Mouse (Mus musculus) midbrain, embryonic 12.5 days (tissue): Measurements from ENCODE around the gene Vamp8. TPM values are rescaled to one million over a fixed set of nuclear protein-coding genes. Genes with fewer than 3 reads are reported as not detected.

Source experiments
- ATAC-seq: fragments of 200-750 bp; cut with Nextera tagmentation; 2 replicates; pipeline ENCODE4 v1.8.0; 2017; ENCODE audit warnings: low read depth, moderate TSS enrichment, moderate library complexity; ENCODE audit not compliant: low FRiP score
- H3K27ac ChIP-seq: fragments of 300-500 bp; sonication (generic); replicated peaks from 2 replicates; pipeline ENCODE4 v1.5.1; 2016; ENCODE audit warnings: mild to moderate bottlenecking
- H3K27me3 ChIP-seq: fragments of 300-500 bp; sonication (generic); 2 replicates; pipeline ENCODE4 v1.6.1; 2016; ENCODE audit warnings: mild to moderate bottlenecking
- H3K36me3 ChIP-seq: fragments of 300-500 bp; sonication (generic); 2 replicates; pipeline ENCODE4 v1.6.1; 2016
- H3K4me1 ChIP-seq: fragments of 300-500 bp; sonication (generic); 2 replicates; pipeline ENCODE4 v1.6.1; 2016
- H3K4me2 ChIP-seq: fragments of 300-500 bp; sonication (generic); replicated peaks from 2 replicates; pipeline ENCODE4 v1.6.1; 2016; ENCODE audit warnings: mild to moderate bottlenecking, moderate library complexity
- H3K4me3 ChIP-seq: fragments of 300-500 bp; sonication (generic); 2 replicates; pipeline ENCODE4 v1.5.1; 2016; ENCODE audit warnings: mild to moderate bottlenecking
- H3K9ac ChIP-seq: fragments of 300-500 bp; sonication (generic); replicated peaks from 2 replicates; pipeline ENCODE4 v1.6.1; 2016; ENCODE audit warnings: mild to moderate bottlenecking, moderate library complexity
- H3K9me3 ChIP-seq: fragments of 300-500 bp; sonication (generic); 2 replicates; pipeline ENCODE4 v1.6.1; 2016; ENCODE audit warnings: mild to moderate bottlenecking
- WGBS: fragments of 180-500 bp; shearing (Covaris S2); methylation state at CpG from one replicate; pipeline ENCODE4 v1.1.7; 2016; 5-methylcytosine and 5-hydroxymethylcytosine counted together
- polyA plus RNA-seq: library from polyadenylated mRNA; unstranded; fragments of >200 nt; fragmentation: Nextera tagmentation; extraction: Ambion mirVana; gene quantifications from 2 replicates; pipeline ENCODE4 v1.2.1, GENCODE M21; 2016

Gene Vamp8
- polyA plus RNA-seq, 1 experiment from 2014 or later, result 33.6 TPM

GRCm38 (mm10) chr6:72419806-72420205 is 29.3 kb upstream of the Vamp8 start:
- H3K27me3 ChIP-seq, result no peaks in the 10 kb centered on the region
- no peak overlapping the region for H3K27ac ChIP-seq
- peaks cover 5% of the 10 kb centered on the region for H3K4me1 ChIP-seq
- no peak overlapping the region for H3K9ac ChIP-seq
- no peak overlapping the region for H3K4me2 ChIP-seq
- no peaks in the 10 kb centered on the region for H3K9me3 ChIP-seq
- no peak for ATAC-seq
- H3K4me3 ChIP-seq, result no peak overlapping the region
- H3K36me3 ChIP-seq, result peaks cover 59% of the 10 kb centered on the region
- WGBS, result 88% methylated on average over 1 of the region's 1 CpGs

- Histone ChIP-seq H3K4me1 (peaks cover 9% of the 10 kb centered on the region), H3K4me2 (no peak overlapping the region), H3K36me3 (peaks cover 44% of the 10 kb centered on the region), H3K9ac (no peak overlapping the region), H3K4me3 (no peak overlapping the region), H3K27ac (no peak overlapping the region), H3K27me3 (no peaks in the 10 kb centered on the region), H3K9me3 (no peaks in the 10 kb centered on the region)
- ATAC-seq, result no peak
- 96% methylated on average over 4 of the region's 4 CpGs for WGBS
Measured at GRCm38 (mm10) chr6:72418279-72418678, 27.8 kb upstream of the Vamp8 start.

- Histone ChIP-seq H3K27me3 (no peaks in the 10 kb centered on the region), H3K9ac (no peak overlapping the region), H3K4me2 (no peak overlapping the region), H3K9me3 (no peaks in the 10 kb centered on the region), H3K27ac (no peak overlapping the region), H3K4me1 (peaks cover 9% of the 10 kb centered on the region), H3K4me3 (no peak overlapping the region), H3K36me3 (peaks cover 31% of the 10 kb centered on the region)
- WGBS, result 87% methylated on average over 7 of the region's 7 CpGs
- no peak for ATAC-seq
Measured at GRCm38 (mm10) chr6:72415964-72416772, 25.7 kb upstream of the Vamp8 start.

- H3K9ac ChIP-seq, result no peak overlapping the region
- 75% methylated on average over 5 of the region's 5 CpGs for WGBS
- no peaks in the 10 kb centered on the region for H3K9me3 ChIP-seq
- ATAC-seq, result no peak
- no peak overlapping the region for H3K27ac ChIP-seq
- H3K36me3 ChIP-seq, result peaks cover 25% of the 10 kb centered on the region
- H3K27me3 ChIP-seq, result no peaks in the 10 kb centered on the region
- peak overlapping the region; percentile 60; the same call in 1 of the 2 replicates for H3K4me3 ChIP-seq
- peak overlapping the region; percentile 77 for H3K4me2 ChIP-seq
- peaks cover 9% of the 10 kb centered on the region for H3K4me1 ChIP-seq
Measured at GRCm38 (mm10) chr6:72415181-72415580, 24.7 kb upstream of the Vamp8 start.

GRCm38 (mm10) chr6:72414076-72414756 is 23.7 kb upstream of the Vamp8 start, which contains the start of gene Ggcx:
Ggcx (plus strand) TSS chr6:72414308.
- 2% methylated on average over 33 of the region's 33 CpGs for WGBS
- Histone ChIP-seq H3K4me3 (peak within 1 kb of the TSS; percentile 60), H3K4me2 (peak within 1 kb of the TSS; percentile 77), H3K27me3 (no peaks in the 10 kb centered on the region), H3K4me1 (peaks cover 9% of the 10 kb centered on the region), H3K36me3 (peaks cover 20% of the 10 kb centered on the region), H3K9ac (peak within 1 kb of the TSS; percentile 74), H3K9me3 (no peaks in the 10 kb centered on the region), H3K27ac (peak within 1 kb of the TSS; percentile 35; the same call in 1 of the 2 replicates)
- peak; percentile 97 for ATAC-seq

GRCm38 (mm10) chr6:72410518-72410917 is 20.0 kb upstream of the Vamp8 start:
- 82% methylated on average over 7 of the region's 7 CpGs for WGBS
- H3K9me3 ChIP-seq, result no peaks in the 10 kb centered on the region
- H3K27me3 ChIP-seq, result no peaks in the 10 kb centered on the region
- H3K4me2 ChIP-seq, result no peak overlapping the region
- H3K9ac ChIP-seq, result no peak overlapping the region
- no peak for ATAC-seq
- H3K4me3 ChIP-seq, result no peak overlapping the region
- H3K36me3 ChIP-seq, result no peaks in the 10 kb centered on the region
- H3K27ac ChIP-seq, result no peak overlapping the region
- peaks cover 9% of the 10 kb centered on the region for H3K4me1 ChIP-seq

GRCm38 (mm10) chr6:72410003-72410402 is 19.5 kb upstream of the Vamp8 start:
- H3K36me3 ChIP-seq, result no peaks in the 10 kb centered on the region
- ATAC-seq, result no peak
- H3K4me2 ChIP-seq, result no peak overlapping the region
- no peak overlapping the region for H3K9ac ChIP-seq
- no peak overlapping the region for H3K4me3 ChIP-seq
- no peak overlapping the region for H3K27ac ChIP-seq
- H3K27me3 ChIP-seq, result no peaks in the 10 kb centered on the region
- 17% methylated on average over 1 of the region's 1 CpGs for WGBS
- no peaks in the 10 kb centered on the region for H3K9me3 ChIP-seq
- H3K4me1 ChIP-seq, result peaks cover 6% of the 10 kb centered on the region

- 27% methylated on average over 3 of the region's 3 CpGs for WGBS
- Histone ChIP-seq H3K36me3 (no peaks in the 10 kb centered on the region), H3K4me3 (no peak overlapping the region), H3K27me3 (no peaks in the 10 kb centered on the region), H3K9me3 (no peaks in the 10 kb centered on the region), H3K27ac (no peak overlapping the region), H3K4me2 (no peak overlapping the region), H3K4me1 (peaks cover 1% of the 10 kb centered on the region; the same call in 1 of the 2 replicates), H3K9ac (no peak overlapping the region)
- no peak for ATAC-seq
Measured at GRCm38 (mm10) chr6:72409567-72409966, 19.1 kb upstream of the Vamp8 start.

GRCm38 (mm10) chr6:72407119-72407518 is 16.6 kb upstream of the Vamp8 start:
- Histone ChIP-seq H3K27ac (no peak overlapping the region), H3K4me2 (no peak overlapping the region), H3K27me3 (no peaks in the 10 kb centered on the region), H3K9ac (no peak overlapping the region), H3K4me1 (no peaks in the 10 kb centered on the region), H3K4me3 (no peak overlapping the region), H3K36me3 (no peaks in the 10 kb centered on the region), H3K9me3 (no peaks in the 10 kb centered on the region)
- ATAC-seq, result no peak
- WGBS, result 0% methylated on average over 5 of the region's 5 CpGs

GRCm38 (mm10) chr6:72405356-72405755 is 14.9 kb upstream of the Vamp8 start:
- Histone ChIP-seq H3K4me2 (no peak overlapping the region), H3K9ac (no peak overlapping the region), H3K27ac (no peak overlapping the region), H3K4me1 (no peaks in the 10 kb centered on the region), H3K4me3 (no peak overlapping the region), H3K27me3 (no peaks in the 10 kb centered on the region), H3K36me3 (no peaks in the 10 kb centered on the region), H3K9me3 (no peaks in the 10 kb centered on the region)
- 87% methylated on average over 7 of the region's 7 CpGs for WGBS
- no peak for ATAC-seq

- no peak overlapping the region for H3K4me3 ChIP-seq
- H3K4me2 ChIP-seq, result no peak overlapping the region
- no peaks in the 10 kb centered on the region for H3K9me3 ChIP-seq
- H3K36me3 ChIP-seq, result no peaks in the 10 kb centered on the region
- no peak overlapping the region for H3K27ac ChIP-seq
- no peak overlapping the region for H3K9ac ChIP-seq
- H3K27me3 ChIP-seq, result no peaks in the 10 kb centered on the region
- no peak for ATAC-seq
- no peaks in the 10 kb centered on the region for H3K4me1 ChIP-seq
- WGBS, result 26% methylated on average over 7 of the region's 7 CpGs
Measured at GRCm38 (mm10) chr6:72401875-72402274, 11.4 kb upstream of the Vamp8 start.

GRCm38 (mm10) chr6:72399967-72400366 is 9.5 kb upstream of the Vamp8 start:
- Histone ChIP-seq H3K9me3 (no peaks in the 10 kb centered on the region), H3K36me3 (no peaks in the 10 kb centered on the region), H3K27me3 (no peaks in the 10 kb centered on the region), H3K4me2 (no peak overlapping the region), H3K27ac (no peak overlapping the region), H3K9ac (no peak overlapping the region), H3K4me1 (no peaks in the 10 kb centered on the region), H3K4me3 (no peak overlapping the region)
- 48% methylated on average over 2 of the region's 2 CpGs for WGBS
- ATAC-seq, result no peak
